Mouse (Mus musculus) CD4-positive, CD25-positive, alpha-beta regulatory T cell, adult 9 weeks (primary cell): ENCODE measurements around the gene Vmn1r82. TPM values are rescaled to one million over a fixed set of nuclear protein-coding genes. Genes with fewer than 3 reads are reported as not detected.

Source experiments
- polyA plus RNA-seq: library from polyadenylated mRNA; unstranded; fragments of 100-300 nt; shearing (Covaris generic); gene quantifications from one replicate; pipeline ENCODE4 v1.2.1, GENCODE M21; 2017

Gene Vmn1r82
- not detected for polyA plus RNA-seq

GRCm38 (mm10) chr7:12300130-12300529 lies at the start of gene Vmn1r82:
TSS of gene Vmn1r82 (plus strand) at chr7:12300430.

DNA sequence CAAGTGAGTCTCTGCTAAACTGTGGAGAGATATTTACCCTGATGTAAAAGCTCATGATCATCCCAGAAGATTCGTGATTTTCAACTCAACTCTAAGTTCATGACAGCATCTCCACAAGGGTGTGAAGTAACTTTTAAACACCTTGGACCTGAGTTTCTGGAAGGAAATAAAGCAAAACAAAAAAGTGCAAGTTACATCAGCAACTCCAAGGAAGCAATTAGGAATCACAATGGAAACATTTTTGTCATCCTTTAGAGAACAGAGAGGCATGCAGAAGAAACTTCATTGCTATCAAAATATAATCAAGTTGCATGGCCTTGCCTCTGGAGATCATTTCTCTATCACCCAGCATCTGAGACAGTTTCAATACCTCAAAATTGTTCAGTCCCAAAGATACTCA lies 32.1 kb upstream of the Vmn1r82 start, which contains the start of gene Vmn1r81:
Gene Vmn1r81, minus strand, starts transcription at position 101 of the 400 bp plus-strand sequence.

GRCm38 (mm10) chr7:12329381-12329780 lies 29.2 kb downstream of the Vmn1r82 start, which contains the start of gene Vmn1r83:
TSS of gene Vmn1r83 (minus strand) at chr7:12329481.

Other genes starting within 250 kb of the Vmn1r82 start
- gene Vmn1r78, start 150.2 kb upstream of the Vmn1r82 start, polyA plus RNA-seq = not detected
- gene Vmn1r79, start 129.2 kb upstream of the Vmn1r82 start, polyA plus RNA-seq = not detected
- gene Vmn1r80, start 111.1 kb upstream of the Vmn1r82 start, polyA plus RNA-seq = not detected
- gene Vmn1r81, start 32.2 kb upstream of the Vmn1r82 start, polyA plus RNA-seq = not detected
- gene Vmn1r83, start 29.1 kb downstream of the Vmn1r82 start, polyA plus RNA-seq = not detected
- gene Vmn1r84, start 68.8 kb downstream of the Vmn1r82 start, polyA plus RNA-seq = not detected
- gene Zfp551, start 122.3 kb downstream of the Vmn1r82 start, polyA plus RNA-seq = 4.2 TPM
- 12.3 TPM for gene Zfp606, start 177.9 kb downstream of the Vmn1r82 start, polyA plus RNA-seq
- gene 2900092C05Rik, start 212.1 kb downstream of the Vmn1r82 start, polyA plus RNA-seq = not detected